Mouse (Mus musculus) layer of hippocampus, adult 18-20 months (tissue): ENCODE measurements around the gene Clcn6. TPM values are rescaled to one million over a fixed set of nuclear protein-coding genes. Genes with fewer than 3 reads are reported as not detected.

ENCODE experiments used
- DNase-seq, 2 experiments: peaks; one replicate each; pipeline ENCODE4 v3.0.0; 2022; ENCODE audit warnings: low spot score in 2 of 2
- total RNA-seq, 2 experiments: library from RNA; stranded (reverse); gene quantifications; 2 replicates each; pipeline ENCODE4 v1.2.3; 2021

Clcn6 gene
- total RNA-seq, 2 experiments from 2014 or later, result 79.0 to 82.0 TPM

GRCm38 (mm10) chr4:148040933-148041610 is 2.5 kb upstream of the Clcn6 start:
- DNase-seq, result peak in 1 of 2 experiments; percentile 66

GRCm38 (mm10) chr4:148040029-148040830 is 1.6 kb upstream of the Clcn6 start:
- no peak for DNase-seq

- no peak for DNase-seq
Measured at GRCm38 (mm10) chr4:148039254-148040028, 820 bp upstream of the Clcn6 start.

- no peak for DNase-seq
Measured at GRCm38 (mm10) chr4:148038079-148038599, 482 bp downstream of the Clcn6 start.

GRCm38 (mm10) chr4:148035440-148035839 is 3.2 kb downstream of the Clcn6 start:
- no peak for DNase-seq

GRCm38 (mm10) chr4:148033858-148034410 is 4.7 kb downstream of the Clcn6 start:
- no peak for DNase-seq

GRCm38 (mm10) chr4:148030506-148030905 is 8.1 kb downstream of the Clcn6 start:
- no peak for DNase-seq

- DNase-seq, result no peak
Measured at GRCm38 (mm10) chr4:148029297-148029696, 9.3 kb downstream of the Clcn6 start.

GRCm38 (mm10) chr4:148024003-148024402 is 14.6 kb downstream of the Clcn6 start:
- DNase-seq, result no peak

GRCm38 (mm10) chr4:148018410-148018809 is 20.2 kb downstream of the Clcn6 start:
- DNase-seq, result no peak

- no peak for DNase-seq
Measured at GRCm38 (mm10) chr4:148016981-148017380, 21.6 kb downstream of the Clcn6 start.

- DNase-seq, result no peak
Measured at GRCm38 (mm10) chr4:148015418-148015817, 23.2 kb downstream of the Clcn6 start.

- DNase-seq, result no peak
Measured at GRCm38 (mm10) chr4:148012216-148012615, 26.4 kb downstream of the Clcn6 start.

- DNase-seq, result no peak
Measured at GRCm38 (mm10) chr4:148011332-148011731, 27.3 kb downstream of the Clcn6 start.

- no peak for DNase-seq
Measured at GRCm38 (mm10) chr4:148009641-148010040, 29.0 kb downstream of the Clcn6 start.

- peak; percentile 62 to 77 for DNase-seq
Measured at GRCm38 (mm10) chr4:148008412-148008811, 30.2 kb downstream of the Clcn6 start.

GRCm38 (mm10) chr4:148004361-148004760 is 34.3 kb downstream of the Clcn6 start:
- no peak for DNase-seq

GRCm38 (mm10) chr4:148001866-148002265 is 36.8 kb downstream of the Clcn6 start:
- DNase-seq, result no peak

GRCm38 (mm10) chr4:148001013-148001789 is 37.4 kb downstream of the Clcn6 start:
- DNase-seq, result no peak

- no peak for DNase-seq
Measured at GRCm38 (mm10) chr4:148000202-148000772, 38.3 kb downstream of the Clcn6 start, which contains the start of gene Nppa. TSS of gene Nppa (plus strand) at chr4:148000722.
